Mouse (Mus musculus): ENCODE measurements around the gene F2rl1.

Gene F2rl1

DNA sequence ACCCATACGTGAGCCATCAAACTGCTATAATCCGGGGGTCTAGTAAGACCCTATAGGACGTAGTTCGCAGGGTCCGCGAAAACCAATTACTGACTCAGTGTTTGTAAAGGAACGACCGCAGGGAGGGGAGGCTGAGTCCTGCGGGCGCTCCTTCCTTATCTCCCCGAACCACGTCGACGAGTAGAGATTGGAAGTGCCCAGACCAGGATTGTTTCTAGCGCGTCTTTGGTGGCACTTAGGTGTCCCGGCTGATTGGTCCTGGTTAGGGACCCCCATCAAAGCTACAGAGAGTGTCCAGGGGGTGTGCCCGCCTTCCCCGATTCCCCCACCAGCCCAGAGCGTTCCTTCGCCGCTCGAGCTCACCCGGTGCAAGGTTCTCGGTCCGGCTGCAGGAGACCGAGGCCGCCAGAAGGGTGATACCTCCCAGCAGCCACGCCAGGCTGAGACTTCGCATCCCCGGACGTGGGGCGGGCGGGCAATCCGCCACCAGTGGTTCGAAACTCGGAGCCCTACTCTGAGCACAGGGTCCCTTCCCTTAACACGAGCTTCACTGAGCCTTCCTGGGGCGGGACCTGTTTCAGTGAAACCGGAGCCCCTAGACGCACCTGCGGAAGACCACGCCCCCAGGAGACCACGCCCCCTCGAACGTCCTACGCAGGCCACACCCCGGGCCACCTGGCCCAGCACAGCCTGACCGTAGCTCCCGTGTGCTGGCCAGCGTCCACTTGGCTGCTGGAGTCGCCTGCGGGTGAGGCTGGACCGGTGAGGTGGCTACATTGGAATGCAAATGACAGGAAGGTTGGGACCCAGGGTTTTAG is at the start of gene F2rl1:
Gene F2rl1 (minus strand): TSS at position 554 of the 818 bp plus-strand sequence.
- DNase-seq (ENCODE audit: low read depth), result no peak

DNA sequence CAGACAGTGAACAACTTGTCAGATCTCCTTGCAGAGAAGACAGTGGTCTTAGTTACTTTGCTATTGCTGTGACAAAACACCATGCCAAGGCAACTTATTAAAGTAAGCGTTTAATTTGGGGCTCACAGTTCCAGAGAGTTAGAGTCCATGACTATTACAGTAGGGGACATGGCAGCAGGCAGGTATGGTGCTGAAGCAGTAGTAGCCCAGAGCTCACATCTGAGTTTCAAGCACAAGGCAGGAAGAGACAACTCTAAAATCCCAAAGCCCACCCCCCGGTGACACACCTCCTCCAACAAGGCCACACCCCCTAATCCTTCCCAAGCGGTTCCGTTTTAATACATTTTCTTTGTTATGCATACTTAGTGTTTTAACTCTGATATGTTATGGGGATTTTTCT is 45.9 kb upstream of the F2rl1 start:
- DNase-seq (ENCODE audit: low read depth), result no peak

DNA sequence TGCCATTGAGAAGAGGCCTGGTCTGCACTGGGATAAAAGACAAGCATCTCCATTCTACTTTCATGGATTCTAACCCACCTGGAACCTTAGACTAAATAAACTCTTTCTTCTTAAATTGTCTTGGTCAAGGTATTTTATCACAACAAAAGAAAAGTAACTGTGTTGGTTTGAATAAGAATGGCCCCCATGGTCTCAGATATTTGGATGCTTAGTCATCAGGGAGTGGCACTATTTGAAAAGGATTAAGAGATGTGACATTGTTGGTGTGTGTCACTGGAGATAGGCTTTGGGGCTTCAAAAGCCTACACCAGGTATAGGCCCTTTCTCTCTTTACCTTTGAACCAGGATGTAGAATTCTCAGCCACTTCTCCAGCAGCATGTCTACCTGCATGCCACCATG is 44.3 kb upstream of the F2rl1 start:
- DNase-seq (ENCODE audit: low read depth), result no peak

DNA sequence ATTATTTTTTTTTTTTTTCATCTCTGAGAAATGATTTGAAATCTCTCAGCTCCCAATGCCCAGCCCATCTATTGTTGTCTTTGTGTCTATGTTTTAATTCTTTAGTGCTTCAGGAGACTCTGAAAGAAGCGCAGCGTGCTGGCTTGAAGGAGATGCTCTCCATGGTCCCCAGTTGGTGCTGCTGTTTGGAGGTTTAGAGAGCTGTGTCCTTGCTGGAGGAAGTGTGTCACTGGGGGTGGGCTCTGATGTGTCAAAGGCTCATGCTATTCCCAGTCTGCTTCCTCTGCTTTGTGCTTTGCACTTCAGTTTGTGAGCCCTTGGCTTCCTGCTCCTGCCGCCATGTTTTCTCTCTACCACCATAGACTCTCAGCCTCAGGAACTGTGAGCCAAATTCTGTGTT is 43.3 kb upstream of the F2rl1 start:
- no peak for DNase-seq (ENCODE audit: low read depth)

DNA sequence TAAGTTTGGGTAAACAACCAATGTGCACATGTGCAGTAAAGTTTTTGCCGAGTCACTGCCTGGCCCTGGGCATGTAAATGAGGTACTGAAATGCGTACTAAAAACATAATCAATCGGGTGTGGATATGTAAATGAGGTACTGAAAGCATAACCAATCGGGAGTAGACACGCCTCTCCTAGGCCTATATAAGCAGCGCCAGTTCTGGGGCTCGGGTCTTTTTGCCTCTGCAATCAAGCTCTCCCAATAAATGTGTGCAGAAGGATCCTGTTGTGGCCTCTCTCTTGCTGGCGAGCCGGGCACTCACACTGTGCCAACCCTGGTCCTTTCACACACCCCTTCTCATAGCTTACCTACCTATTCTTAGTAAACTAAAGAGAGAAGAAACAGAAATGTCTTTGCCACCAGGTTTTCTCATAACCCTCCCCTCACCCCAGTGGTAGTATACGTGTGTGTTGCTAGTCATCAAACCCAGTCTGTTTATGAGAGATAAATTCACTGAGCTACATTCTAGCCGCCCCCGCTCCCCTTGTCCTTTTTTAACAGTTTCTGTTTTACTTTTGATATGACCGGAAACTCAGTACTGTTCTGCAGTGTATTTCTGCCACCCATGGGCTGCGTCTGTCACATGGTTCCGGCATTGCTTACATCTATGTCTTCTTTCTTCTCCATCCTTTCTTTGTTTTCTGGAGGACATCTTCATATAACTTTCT is 42.0 kb upstream of the F2rl1 start:
- no peak for DNase-seq (ENCODE audit: low read depth)

DNA sequence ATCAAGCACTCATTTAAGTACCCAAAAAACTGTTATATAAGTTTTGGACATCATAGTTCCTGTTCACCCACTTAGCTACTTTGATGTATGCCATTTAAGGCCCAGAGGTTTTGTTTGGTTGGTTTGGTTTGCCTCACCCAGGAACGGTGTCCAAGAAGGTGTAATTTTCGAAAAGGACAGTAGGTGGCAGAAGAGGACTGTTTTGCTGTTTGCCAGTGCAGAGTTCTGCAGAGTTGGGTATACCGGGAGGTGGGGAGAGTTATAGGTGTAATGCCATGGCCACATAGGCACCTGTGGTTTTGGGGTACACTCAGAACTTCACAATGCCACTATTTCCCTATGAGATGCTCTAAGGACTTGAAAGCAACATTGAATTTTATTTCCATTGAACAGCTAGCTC is 38.7 kb upstream of the F2rl1 start:
- DNase-seq (ENCODE audit: low read depth), result peak; percentile 69

DNA sequence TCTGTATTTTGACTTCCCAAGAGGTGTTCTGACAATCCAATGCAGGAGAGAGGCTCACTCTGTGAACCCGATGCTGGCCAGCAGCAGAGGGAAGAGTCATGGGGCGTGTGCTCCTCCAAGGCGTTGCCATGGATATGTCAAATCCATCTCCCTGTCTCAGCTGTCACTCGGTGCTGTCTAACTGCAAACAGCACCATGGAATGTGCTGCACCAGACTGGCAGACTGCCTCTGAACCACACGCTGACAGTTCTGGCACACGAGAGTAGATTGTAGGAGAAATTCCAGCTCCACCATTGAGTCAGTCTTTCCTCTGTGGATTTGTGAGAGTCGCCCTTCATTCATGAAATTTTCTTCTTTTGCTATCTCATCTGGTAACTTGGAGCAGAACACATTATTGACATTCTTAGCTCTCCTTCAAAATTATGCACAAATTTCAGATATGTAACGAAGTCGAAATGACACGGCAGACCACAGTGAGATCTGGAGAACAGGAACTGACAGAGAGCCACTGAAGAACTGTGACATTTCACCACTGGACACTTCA is 38.1 kb upstream of the F2rl1 start:
- DNase-seq (ENCODE audit: low read depth), result no peak

DNA sequence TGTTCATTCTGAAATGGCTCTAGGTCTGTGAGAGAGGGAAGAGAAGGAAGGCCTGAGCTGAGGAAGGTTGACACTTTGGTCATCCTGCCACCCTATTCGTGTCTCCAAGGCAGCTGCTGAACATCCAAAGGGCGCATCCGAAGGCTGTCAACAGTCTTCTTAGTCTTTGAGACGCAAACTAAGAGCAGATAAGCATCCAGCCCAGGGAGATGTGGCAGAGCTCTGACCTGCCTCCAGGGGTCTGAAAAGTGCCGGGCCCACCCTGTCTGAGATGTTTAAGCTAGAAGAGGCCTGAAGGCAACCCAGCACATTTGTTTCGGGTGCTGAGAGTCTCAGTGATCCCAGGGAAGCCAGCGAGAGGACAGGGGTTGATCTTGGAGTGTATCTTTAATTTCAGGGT is 32.3 kb upstream of the F2rl1 start:
- no peak for DNase-seq (ENCODE audit: low read depth)

DNA sequence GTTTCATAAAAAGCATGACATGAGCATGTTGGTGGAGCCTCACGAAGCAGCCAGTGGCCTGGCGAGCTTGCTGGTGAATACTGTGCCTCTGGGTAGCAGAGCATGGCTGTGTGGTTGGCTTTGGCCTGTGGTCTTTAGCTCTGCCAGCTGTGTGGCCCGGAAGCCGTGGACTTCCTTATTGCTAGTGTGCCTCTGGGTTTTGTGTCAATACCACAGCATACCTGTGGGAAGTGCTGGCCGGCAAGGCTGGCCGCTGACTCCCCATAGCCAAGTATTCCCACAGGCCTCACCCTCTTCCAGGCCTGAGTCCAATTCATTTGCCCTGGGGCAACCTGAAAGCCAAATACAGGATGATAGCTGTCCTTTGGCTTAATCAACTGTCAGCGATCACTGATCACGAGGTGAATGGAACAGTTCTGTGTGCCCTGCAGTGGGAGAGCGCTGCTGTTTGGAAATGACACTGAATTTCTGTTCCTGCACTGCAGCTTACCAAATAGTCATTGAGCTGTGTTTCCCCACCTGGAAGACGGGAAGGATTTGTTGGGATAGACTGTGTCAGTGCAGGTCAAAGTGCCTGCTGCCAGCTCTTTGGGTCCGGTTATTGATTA is 29.0 kb upstream of the F2rl1 start:
- DNase-seq (ENCODE audit: low read depth), result no peak

DNA sequence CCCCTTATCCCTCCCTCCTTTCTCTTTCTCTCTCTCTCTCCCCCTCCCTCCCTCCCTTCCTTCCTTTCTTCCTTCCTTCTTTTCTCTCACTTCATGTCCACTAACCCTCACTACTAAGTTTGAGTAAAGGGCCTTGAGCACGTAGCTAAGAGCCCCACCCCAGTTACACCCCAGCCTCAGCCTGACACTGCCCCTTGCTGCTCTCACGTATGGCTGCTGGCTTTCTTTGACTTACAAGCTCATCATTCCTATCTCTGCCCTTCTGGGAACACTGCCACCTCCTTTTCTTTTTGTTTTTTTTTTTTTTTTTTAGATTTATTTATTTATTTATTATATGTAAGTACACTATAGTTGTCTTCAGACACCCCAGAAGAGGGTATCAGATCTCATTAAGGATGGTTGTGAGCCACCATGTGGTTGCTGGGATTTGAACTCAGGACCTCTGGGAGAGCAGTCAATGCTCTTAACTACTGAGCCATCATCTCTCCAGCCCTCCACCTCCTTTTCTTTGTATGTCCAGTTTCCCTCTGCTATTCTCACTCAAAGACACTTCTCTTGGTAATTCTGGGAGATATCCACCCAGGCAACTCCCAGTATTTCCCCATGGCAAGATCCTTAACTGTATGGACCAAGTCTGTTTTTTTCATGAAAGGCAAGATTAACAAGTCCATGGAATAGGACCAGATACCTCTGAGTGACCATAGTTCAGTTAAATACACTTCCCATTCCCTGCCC is 25.8 kb upstream of the F2rl1 start:
- DNase-seq (ENCODE audit: low read depth), result no peak

DNA sequence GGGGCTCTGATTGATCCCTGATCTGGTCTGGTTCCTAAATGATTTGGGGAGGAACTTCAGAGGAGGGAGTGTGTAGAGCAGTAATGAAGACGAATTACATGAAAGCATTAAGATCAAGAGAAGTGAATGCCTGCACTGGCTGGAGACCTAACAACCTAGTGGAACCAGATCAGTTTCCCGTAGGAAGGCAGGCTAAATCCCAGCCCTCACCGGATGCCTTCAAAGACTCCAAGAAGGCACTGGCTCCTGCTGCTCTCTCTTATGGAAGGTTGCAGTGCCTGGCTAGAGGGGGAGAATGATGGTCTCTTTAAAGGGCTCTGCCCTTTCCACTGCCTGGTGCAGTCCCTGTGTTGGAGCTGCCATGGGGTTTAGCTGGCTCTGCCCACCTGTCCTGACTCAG is 24.4 kb upstream of the F2rl1 start:
- DNase-seq (ENCODE audit: low read depth), result no peak

DNA sequence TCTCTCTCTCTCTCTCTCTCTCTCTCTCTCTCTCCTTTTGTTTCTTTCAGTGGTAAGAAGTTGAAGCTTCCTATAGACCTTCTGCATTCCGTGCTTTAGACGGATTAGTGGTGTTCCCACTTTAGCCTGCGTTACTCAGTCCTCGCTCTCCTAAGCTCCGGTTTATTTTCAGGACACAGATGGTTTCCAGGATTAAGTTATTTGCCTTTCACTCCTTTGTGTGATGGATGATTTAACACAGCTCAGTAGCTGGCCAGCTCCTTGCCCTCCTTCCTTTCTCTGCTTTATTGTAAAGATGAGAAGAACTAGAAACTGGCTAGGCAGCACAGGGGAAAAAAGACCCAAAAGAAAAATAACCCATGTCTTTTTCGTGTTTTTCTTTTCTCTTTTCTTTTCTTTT is 23.8 kb upstream of the F2rl1 start:
- DNase-seq (ENCODE audit: low read depth), result no peak

DNA sequence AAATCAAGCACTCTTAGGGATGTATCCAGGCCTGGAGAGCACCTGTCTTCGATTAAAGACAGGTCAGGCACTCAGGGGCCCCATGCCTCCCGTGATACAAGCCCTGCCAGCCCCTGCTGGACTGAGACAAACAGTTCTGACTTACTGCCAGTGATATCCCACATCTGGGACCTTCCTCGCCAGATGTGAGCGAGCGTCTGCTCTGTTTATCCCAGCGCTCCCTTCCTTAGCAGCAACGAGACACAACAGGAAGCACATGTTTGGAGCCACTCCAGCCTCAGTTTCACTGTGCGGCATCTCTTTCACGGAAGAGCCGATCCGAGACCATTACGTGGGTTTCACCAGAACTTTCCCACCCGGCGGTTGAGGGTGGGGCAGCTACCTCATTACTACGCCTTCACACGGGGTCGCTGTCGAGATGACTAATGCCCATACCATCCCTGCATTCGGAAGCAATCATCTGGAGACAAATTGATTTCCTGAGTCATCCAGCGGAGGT is 23.3 kb upstream of the F2rl1 start:
- no peak for DNase-seq (ENCODE audit: low read depth)

DNA sequence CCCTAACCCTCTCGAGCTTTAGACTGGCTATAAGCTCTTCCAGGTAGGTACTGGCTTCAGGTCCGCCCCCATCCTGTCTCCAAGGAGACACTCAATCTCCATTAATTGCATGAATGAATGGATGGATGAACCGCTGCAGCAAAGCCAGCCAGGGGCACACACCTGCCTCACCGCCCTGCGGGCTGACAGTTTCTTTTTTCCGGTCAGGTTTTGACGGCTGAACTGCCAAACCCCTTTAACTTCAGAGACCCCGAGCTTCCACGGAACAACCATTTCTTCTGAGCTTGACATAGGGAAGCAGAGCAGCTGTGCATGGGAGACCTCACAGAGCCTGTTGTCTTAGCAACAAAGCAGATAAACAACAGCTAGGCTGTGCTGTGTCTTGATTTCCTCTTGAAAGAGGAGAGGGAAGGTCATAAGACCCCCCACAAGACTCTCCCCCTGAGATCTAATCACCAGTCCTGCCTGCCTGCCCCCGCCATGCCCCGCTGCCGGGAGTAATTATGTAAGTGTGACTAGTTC is 22.1 kb upstream of the F2rl1 start:
- no peak for DNase-seq (ENCODE audit: low read depth)

DNA sequence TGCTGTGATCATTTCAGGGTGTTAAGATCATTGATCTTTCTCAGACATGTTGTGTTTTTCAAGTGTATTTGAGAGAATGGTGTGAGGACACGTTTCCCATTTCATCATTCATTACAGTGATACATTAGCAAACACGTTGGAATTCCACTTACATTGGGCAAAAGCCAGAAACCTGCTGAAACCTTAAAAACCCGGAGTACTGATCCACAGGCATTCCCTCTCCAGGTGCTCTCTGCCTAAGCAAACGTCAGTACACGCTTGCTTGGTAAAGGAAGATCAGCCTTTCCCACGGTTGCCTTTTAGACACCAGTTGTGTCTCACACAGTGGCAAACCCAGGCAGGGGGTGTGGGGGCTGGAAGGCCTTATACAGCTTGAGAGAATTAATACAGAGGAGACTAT is 21.2 kb upstream of the F2rl1 start:
- DNase-seq (ENCODE audit: low read depth), result no peak

DNA sequence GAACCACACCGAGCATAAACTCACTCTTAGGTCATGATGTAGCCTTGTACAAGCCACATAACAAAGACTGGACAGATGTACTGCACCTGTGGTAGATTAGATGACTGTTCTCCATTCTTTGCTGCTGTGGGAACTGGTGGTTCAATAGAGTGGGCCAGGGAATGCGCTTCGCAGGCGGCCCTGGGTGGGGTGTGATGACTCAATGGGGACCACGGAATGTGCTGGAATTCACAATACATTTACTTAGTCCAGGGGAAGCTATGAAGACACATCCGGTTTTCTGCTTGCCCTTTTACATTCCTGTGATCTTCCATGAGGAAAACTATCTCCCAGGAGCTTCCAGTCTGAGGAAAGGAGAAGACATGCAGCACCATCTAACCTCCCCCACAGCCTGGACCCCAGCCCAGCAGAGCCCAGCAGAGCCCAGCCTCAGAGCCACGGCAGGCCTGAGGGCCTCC is 20.7 kb upstream of the F2rl1 start:
- DNase-seq (ENCODE audit: low read depth), result no peak

DNA sequence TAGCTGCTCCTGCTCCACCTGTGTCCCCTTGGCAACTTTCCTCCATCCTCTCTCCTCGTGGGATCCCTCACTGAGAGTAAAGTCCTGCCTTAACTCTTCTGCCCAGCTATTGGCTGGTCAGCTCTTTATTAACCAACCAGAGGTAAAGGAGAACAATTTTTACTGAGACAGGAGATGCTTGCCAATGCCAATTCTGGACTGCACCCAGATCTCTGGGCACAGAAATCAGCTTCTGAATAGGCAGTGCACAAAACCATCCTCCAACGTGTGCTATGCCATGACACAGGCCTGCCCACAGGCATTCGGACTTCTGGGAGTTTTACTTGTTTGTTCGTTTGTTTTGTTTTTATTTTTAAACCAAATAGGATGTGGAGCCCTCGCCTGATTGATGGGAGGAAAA is 13.0 kb upstream of the F2rl1 start:
- DNase-seq (ENCODE audit: low read depth), result no peak

DNA sequence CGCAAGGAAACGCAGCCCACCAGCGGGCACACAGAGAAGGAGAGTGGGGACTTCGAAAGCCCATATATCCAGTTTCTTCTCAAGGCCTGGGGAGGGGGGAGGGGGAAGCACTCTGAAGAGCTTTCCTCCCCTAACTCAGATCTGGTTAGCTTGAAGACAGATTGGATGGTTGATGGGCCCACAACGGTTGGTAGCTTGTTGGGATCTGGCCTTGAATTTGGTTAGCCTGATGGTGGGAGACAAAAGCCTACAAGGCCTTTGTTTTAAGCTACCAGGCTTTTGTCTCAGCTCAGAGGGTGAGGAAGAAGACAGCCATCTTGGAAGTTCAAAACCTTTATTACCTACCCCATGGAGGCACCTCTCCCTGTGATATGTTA is 11.1 kb upstream of the F2rl1 start:
- DNase-seq (ENCODE audit: low read depth), result no peak

DNA sequence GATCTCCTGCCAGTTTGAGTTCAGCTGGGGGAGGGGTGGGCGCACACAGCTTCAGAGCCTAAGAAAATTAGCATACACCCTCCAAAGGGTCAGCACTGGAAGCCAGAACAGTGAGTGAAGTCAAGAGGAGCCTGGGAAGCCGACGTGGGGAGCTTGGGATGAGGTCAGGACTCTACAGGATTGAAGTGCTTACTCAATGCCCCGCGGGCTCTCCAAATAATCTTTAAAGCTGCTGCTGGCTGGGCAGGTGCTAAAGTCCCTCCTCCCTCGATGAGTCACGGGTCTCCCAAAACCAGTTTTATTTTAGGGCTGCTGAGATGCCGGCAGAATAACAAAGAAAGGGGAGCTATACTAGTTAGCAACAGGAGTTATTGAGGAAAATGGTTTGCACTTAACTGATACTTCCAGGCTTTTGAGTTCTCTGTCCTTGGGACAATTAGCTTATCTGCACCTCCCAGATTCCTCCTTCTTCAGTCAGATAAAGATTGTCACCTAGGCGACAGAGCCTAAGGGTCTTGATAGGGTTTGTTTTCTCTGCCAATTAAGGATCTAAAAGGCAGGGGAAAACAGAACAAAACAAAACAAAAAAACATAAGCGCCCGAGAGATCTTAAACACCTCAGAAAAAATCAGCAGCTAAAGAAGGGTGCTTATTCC is 10.6 kb upstream of the F2rl1 start:
- no peak for DNase-seq (ENCODE audit: low read depth)

DNA sequence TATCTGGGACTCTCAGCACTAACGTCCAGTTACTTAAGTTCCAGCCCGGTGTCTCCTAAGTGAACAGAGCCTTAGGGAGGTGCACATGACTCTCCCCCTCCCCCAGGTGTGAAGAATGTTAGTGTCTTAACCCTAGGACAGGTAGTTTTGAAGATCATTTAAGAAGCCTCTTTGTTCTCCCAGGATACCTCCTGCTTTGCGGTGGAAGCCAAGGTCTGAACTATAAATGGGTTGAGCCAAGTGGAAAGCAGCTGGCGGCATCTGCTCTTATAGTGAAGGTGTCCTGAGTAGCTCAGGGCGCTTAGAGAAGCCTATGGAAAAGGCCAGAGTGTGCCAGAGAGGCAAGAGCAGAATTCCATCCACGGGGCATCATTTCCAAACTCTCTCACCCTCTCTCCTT is 10.0 kb upstream of the F2rl1 start:
- DNase-seq (ENCODE audit: low read depth), result no peak

DNA sequence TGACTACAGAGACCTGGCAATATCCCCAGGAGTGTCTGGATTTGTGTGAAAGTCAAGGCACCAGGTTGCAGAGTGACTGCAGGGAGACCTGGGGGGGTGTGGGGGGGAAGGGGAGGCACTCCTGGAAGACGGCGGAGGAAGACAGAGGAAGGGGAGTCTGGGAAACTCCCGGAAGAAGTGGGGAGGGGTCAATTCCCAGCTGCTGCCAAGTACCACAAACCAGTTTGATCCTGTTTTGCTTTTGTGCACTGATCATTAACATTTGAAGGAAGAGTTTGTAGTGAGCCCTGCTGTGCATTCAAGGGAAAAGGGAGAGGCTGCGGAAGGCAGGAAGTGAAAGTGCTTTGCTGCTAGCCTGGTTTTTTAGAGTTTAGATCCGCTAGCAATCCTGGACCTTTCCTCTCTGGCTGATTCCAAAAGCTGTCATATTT is 9.1 kb upstream of the F2rl1 start:
- no peak for DNase-seq (ENCODE audit: low read depth)
